Mouse (Mus musculus) stomach, embryonic 14.5 days (tissue): Measurements from ENCODE around the gene Faf1. TPM values are rescaled to one million over a fixed set of nuclear protein-coding genes. Genes with fewer than 3 reads are reported as not detected.

Source experiments
- ATAC-seq: fragments of 200-750 bp; cut with Nextera tagmentation; 2 replicates; pipeline ENCODE4 v1.8.0; 2017; ENCODE audit warnings: low read depth, moderate TSS enrichment; ENCODE audit not compliant: insufficient number of reproducible peaks, insufficient read depth, low FRiP score
- H3K27ac ChIP-seq: fragments of 300-500 bp; sonication (generic); 2 replicates; pipeline ENCODE4 v1.5.1; 2014; ENCODE audit warnings: mild to moderate bottlenecking, low read length, moderate library complexity, mixed read lengths
- H3K27me3 ChIP-seq: fragments of 300-500 bp; sonication (generic); 2 replicates; pipeline ENCODE4 v1.6.1; 2014; ENCODE audit warnings: low read length, control low read depth, mixed read lengths; ENCODE audit not compliant: control insufficient read depth, insufficient read depth
- H3K36me3 ChIP-seq: fragments of 300-500 bp; sonication (generic); 2 replicates; pipeline ENCODE4 v1.6.1; 2014; ENCODE audit warnings: mild to moderate bottlenecking, control low read depth, low read length, moderate library complexity, mixed read lengths; ENCODE audit not compliant: control insufficient read depth, insufficient read depth
- H3K4me1 ChIP-seq: fragments of 300-500 bp; sonication (generic); 2 replicates; pipeline ENCODE4 v1.6.1; 2014; ENCODE audit warnings: low read length, control low read depth, mixed read lengths; ENCODE audit not compliant: control insufficient read depth, insufficient read depth
- H3K4me2 ChIP-seq: fragments of 300-500 bp; sonication (generic); replicated peaks from 2 replicates; pipeline ENCODE4 v1.6.1; 2014; ENCODE audit warnings: low read depth, low read length, control low read depth
- H3K4me3 ChIP-seq: fragments of 300-500 bp; sonication (generic); 2 replicates; pipeline ENCODE4 v1.5.1; 2014; ENCODE audit warnings: low read depth, low read length, control low read depth
- H3K9ac ChIP-seq: fragments of 300-500 bp; sonication (generic); replicated peaks from 2 replicates; pipeline ENCODE4 v1.6.1; 2014; ENCODE audit warnings: low read depth, mild to moderate bottlenecking, control low read depth, low read length, moderate library complexity, mixed read lengths
- H3K9me3 ChIP-seq: fragments of 300-500 bp; sonication (generic); 2 replicates; pipeline ENCODE4 v1.6.1; 2016; ENCODE audit warnings: low read depth, low read length, control low read depth; ENCODE audit not compliant: control insufficient read depth
- WGBS: fragments of 180-500 bp; shearing (Covaris S2); extraction: QIAGEN DNeasy Blood & Tissue Kit; methylation state at CpG from one replicate; pipeline ENCODE4 v1.1.7; 2014; 5-methylcytosine and 5-hydroxymethylcytosine counted together
- polyA plus RNA-seq: library from polyadenylated mRNA; unstranded; fragments of >200 nt; fragmentation: Nextera tagmentation; extraction: Ambion mirVana; gene quantifications from 2 replicates; pipeline ENCODE4 v1.2.1, GENCODE M21; 2014

Gene Faf1
- polyA plus RNA-seq, 1 experiment from 2014 or later = 29.0 TPM

- H3K4me1 ChIP-seq = no peaks in the 10 kb centered on the region
- 76% methylated on average over 5 of the region's 5 CpGs for WGBS
- H3K36me3 ChIP-seq = no peaks in the 10 kb centered on the region
- H3K9ac ChIP-seq = no peak overlapping the region
- no peak for ATAC-seq
- H3K27me3 ChIP-seq = peaks cover 9% of the 10 kb centered on the region; the same call in 1 of the 2 replicates
- no peak overlapping the region for H3K27ac ChIP-seq
- no peak overlapping the region for H3K4me2 ChIP-seq
- no peak overlapping the region for H3K4me3 ChIP-seq
- H3K9me3 ChIP-seq = no peaks in the 10 kb centered on the region
Observed at GRCm38 (mm10) chr4:109649331-109649730, 27.1 kb upstream of the Faf1 start.

- peaks cover 21% of the 10 kb centered on the region for H3K27me3 ChIP-seq
- no peak for ATAC-seq
Observed at GRCm38 (mm10) chr4:109653251-109653650, 23.1 kb upstream of the Faf1 start.

GRCm38 (mm10) chr4:109654701-109655100 is 21.7 kb upstream of the Faf1 start:
- Histone ChIP-seq H3K27ac (no peak overlapping the region), H3K4me2 (no peak overlapping the region), H3K27me3 (peaks cover 25% of the 10 kb centered on the region)

More at GRCm38 (mm10) chr4:109653251-109653650, 23.1 kb upstream of the Faf1 start:
- no peaks in the 10 kb centered on the region for H3K36me3 ChIP-seq
- no peak overlapping the region for H3K4me3 ChIP-seq
- peaks cover 9% of the 10 kb centered on the region for H3K4me1 ChIP-seq
- H3K27ac ChIP-seq = no peak overlapping the region
- H3K9me3 ChIP-seq = no peaks in the 10 kb centered on the region
- H3K4me2 ChIP-seq = no peak overlapping the region
- H3K9ac ChIP-seq = no peak overlapping the region

GRCm38 (mm10) chr4:109655738-109656137 is 20.6 kb upstream of the Faf1 start:
- ATAC-seq = no peak
- peaks cover 9% of the 10 kb centered on the region for H3K4me1 ChIP-seq
- H3K9me3 ChIP-seq = no peaks in the 10 kb centered on the region

More at GRCm38 (mm10) chr4:109654701-109655100, 21.7 kb upstream of the Faf1 start:
- no peaks in the 10 kb centered on the region for H3K36me3 ChIP-seq
- WGBS = 43% methylated on average over 2 of the region's 2 CpGs
- no peak overlapping the region for H3K4me3 ChIP-seq
- no peak for ATAC-seq
- H3K9ac ChIP-seq = no peak overlapping the region
- H3K9me3 ChIP-seq = no peaks in the 10 kb centered on the region
- peaks cover 9% of the 10 kb centered on the region for H3K4me1 ChIP-seq

GRCm38 (mm10) chr4:109656301-109656700 is 20.1 kb upstream of the Faf1 start:
- H3K9ac ChIP-seq = no peak overlapping the region
- H3K27me3 ChIP-seq = peaks cover 32% of the 10 kb centered on the region
- H3K4me3 ChIP-seq = no peak overlapping the region

More at GRCm38 (mm10) chr4:109655738-109656137, 20.6 kb upstream of the Faf1 start:
- 44% methylated on average over 2 of the region's 2 CpGs for WGBS
- no peak overlapping the region for H3K27ac ChIP-seq
- no peaks in the 10 kb centered on the region for H3K36me3 ChIP-seq
- H3K4me3 ChIP-seq = no peak overlapping the region
- H3K4me2 ChIP-seq = no peak overlapping the region
- no peak overlapping the region for H3K9ac ChIP-seq
- H3K27me3 ChIP-seq = peaks cover 28% of the 10 kb centered on the region

GRCm38 (mm10) chr4:109657021-109657850 is 19.2 kb upstream of the Faf1 start:
- under 1% methylated on average over 52 of the region's 53 CpGs for WGBS
- Histone ChIP-seq H3K9ac (no peak overlapping the region), H3K27me3 (peaks cover 33% of the 10 kb centered on the region), H3K36me3 (no peaks in the 10 kb centered on the region), H3K4me1 (peaks cover 9% of the 10 kb centered on the region), H3K4me3 (peak overlapping the region; percentile 29), H3K4me2 (peak overlapping the region; percentile 40), H3K9me3 (no peaks in the 10 kb centered on the region), H3K27ac (no peak overlapping the region)
- ATAC-seq = peak; percentile 37

More at GRCm38 (mm10) chr4:109656301-109656700, 20.1 kb upstream of the Faf1 start:
- Histone ChIP-seq H3K27ac (no peak overlapping the region), H3K4me2 (no peak overlapping the region), H3K9me3 (no peaks in the 10 kb centered on the region), H3K4me1 (peaks cover 9% of the 10 kb centered on the region), H3K36me3 (no peaks in the 10 kb centered on the region)
- 15% methylated on average over 4 of the region's 4 CpGs for WGBS
- no peak for ATAC-seq

- H3K9ac ChIP-seq = no peak overlapping the region
- no peak overlapping the region for H3K27ac ChIP-seq
- no peaks in the 10 kb centered on the region for H3K36me3 ChIP-seq
- peak overlapping the region; percentile 29; the same call in 1 of the 2 replicates for H3K4me3 ChIP-seq
- no peak for ATAC-seq
- H3K4me1 ChIP-seq = peaks cover 9% of the 10 kb centered on the region
- H3K27me3 ChIP-seq = peaks cover 36% of the 10 kb centered on the region
- H3K9me3 ChIP-seq = no peaks in the 10 kb centered on the region
- 2% methylated on average over 20 of the region's 20 CpGs for WGBS
- peak overlapping the region; percentile 40; the same call in 1 of the 2 replicates for H3K4me2 ChIP-seq
Observed at GRCm38 (mm10) chr4:109657851-109658500, 18.4 kb upstream of the Faf1 start.

- no peak overlapping the region for H3K9ac ChIP-seq
- 8% methylated on average over 8 of the region's 8 CpGs for WGBS
- no peak for ATAC-seq
- H3K4me2 ChIP-seq = no peak overlapping the region
- H3K4me1 ChIP-seq = peaks cover 9% of the 10 kb centered on the region
- no peaks in the 10 kb centered on the region for H3K36me3 ChIP-seq
- H3K9me3 ChIP-seq = no peaks in the 10 kb centered on the region
- no peak overlapping the region for H3K27ac ChIP-seq
- no peak overlapping the region for H3K4me3 ChIP-seq
- peaks cover 34% of the 10 kb centered on the region for H3K27me3 ChIP-seq
Observed at GRCm38 (mm10) chr4:109658826-109659225, 17.6 kb upstream of the Faf1 start.
